Mouse (Mus musculus) adrenal gland, postnatal 14 days (tissue): ENCODE measurements around the gene Evpl. TPM values are rescaled to one million over a fixed set of nuclear protein-coding genes. Genes with fewer than 3 reads are reported as not detected.
A peak's percentile ranks its signal among the peaks of the same experiment; 100 is the strongest.
"Not testable (repeated sequence)": the region's sequence is repeated elsewhere in the genome, so short reads cannot be mapped to it uniquely, and the experiment has no call there.

ENCODE experiments used
- DNase-seq: peaks from one replicate; pipeline ENCODE4 v3.0.0; 2021; ENCODE audit warnings: mixed read lengths
- long read RNA-seq, 2 experiments: library from polyadenylated mRNA; stranded (forward); transcript quantifications; one replicate each; pipeline ENCODE4 v2.0.0; 2021
- total RNA-seq: library from RNA; stranded (reverse); gene quantifications from 2 replicates; pipeline ENCODE4 v1.2.3, GENCODE M21; 2021

The Evpl gene
- 1.3 and 1.7 TPM in 2 replicates for total RNA-seq
- long read RNA-seq, experiment 1, full-length matches to known transcripts: 1 of 3 reads
- long read RNA-seq, experiment 1, partial matches to known transcripts: 0 of 3 reads
- long read RNA-seq, experiment 1, other reads (novel, unspliced or antisense): 2 of 3 reads
- long read RNA-seq, experiment 2, full-length matches to known transcripts: 2 of 7 reads
- long read RNA-seq, experiment 2, partial matches to known transcripts: 3 of 7 reads
- long read RNA-seq, experiment 2, other reads (novel, unspliced or antisense): 2 of 7 reads

DNA sequence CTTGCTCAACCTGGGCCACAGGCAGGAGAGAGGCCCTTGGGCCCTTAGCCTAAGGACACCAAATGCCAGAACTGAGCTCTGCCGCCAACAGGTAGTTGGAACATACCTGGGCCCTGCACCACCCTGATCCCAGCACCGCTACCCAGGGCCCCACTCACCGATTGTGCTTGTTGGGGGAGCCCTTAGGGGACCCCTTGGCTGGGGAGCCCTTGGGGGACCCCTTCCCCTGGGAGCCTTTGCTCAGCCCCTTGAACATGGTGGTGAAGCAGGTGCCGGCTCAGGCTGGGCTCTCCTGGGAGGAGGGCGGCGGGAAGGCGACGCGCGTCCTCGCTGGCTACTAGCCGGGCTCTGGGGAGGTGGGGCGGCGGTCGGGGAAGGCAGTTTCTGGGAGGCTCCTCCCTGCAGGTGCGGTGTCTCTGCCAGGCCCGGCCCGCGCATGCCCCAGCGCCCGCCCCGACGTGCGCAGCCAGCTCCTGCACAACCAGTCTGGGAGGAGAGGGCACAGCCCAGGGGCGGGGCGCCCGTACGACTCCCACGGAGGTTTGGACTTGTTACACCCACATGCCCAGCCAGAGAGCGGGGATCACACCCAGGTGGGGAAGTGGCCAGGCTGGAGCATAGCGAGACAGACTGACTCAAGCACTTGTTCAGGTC lies at the start of gene Evpl:
Gene Evpl, minus strand, starts transcription at position 336 of the 654 bp plus-strand sequence.
- peak; percentile 74 for DNase-seq

DNA sequence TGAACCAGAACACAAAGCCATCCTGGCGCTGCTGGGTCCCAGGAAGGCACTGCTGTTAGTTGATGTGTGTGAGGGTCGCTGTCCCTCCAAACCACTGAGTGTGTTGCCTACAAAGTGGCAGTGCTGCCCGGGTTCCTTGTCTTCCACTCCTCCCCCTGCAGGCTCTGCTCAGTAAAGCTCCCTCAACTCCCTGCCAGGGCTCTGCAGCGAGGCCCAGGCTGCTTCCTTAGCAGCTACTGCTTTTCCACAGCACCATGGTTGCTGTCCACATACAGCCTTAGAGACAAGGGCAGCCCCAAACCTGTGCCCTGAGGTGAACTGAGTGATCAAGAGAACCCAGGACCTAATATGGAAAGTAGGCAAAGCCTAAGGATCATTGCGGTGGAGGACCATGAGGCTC lies 49.5 kb upstream of the Evpl start:
- DNase-seq: no peak

DNA sequence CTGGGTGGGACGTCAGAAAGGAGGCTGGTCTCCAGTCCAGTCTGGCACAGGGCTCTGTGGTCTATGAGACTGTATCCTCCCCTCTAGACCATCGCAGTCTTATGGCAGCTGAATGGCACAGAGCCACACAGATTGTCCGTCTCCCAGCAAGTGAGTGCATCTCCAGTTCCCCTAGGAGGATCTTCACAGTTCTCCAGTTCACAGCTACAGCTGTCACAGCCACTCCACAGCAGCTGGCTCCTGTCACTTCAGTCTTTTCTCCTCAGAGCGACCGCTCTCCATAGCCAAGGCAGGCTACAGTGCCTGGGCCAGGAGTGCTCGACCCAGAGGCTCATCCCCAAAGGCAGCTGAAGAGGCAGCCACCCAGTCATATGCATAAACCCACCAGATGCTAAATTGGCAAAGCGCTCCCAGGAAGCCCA lies 47.9 kb upstream of the Evpl start:
- DNase-seq: no peak

DNA sequence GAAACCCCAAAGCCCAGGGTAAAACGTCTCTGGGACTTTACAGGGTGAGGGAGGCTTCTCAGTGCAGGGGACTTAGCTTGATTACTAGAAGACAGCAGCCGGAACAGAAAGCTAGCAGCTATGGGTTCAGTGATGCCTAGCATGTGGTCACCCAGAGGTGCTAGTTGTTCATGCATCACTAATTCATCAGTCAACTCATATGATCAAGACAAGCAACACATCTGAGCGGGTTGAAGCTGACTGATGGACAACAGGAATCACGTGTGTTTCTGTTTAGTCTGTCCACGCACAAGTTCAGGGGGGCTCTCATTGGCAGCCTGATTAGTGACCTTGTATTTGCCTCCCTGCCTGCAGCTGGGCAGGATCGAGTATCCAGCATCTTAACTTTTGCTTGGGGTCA lies 46.1 kb upstream of the Evpl start:
- DNase-seq: no peak

DNA sequence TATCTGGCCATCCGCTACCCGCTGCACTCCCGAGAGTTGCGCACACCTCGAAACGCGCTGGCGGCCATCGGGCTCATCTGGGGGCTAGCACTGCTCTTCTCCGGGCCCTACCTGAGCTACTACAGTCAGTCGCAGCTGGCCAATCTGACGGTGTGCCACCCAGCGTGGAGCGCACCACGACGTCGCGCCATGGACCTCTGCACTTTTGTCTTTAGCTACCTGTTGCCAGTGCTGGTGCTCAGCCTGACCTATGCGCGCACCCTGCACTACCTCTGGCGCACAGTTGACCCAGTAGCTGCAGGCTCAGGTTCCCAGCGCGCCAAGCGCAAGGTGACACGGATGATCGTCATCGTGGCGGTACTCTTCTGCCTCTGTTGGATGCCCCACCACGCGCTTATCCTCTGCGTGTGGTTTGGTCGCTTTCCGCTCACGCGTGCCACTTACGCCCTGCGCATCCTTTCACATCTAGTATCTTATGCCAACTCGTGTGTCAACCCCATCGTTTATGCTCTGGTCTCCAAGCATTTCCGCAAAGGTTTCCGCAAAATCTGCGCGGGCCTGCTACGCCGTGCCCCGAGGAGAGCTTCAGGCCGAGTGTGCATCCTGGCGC lies 45.1 kb upstream of the Evpl start:
- DNase-seq: no peak

DNA sequence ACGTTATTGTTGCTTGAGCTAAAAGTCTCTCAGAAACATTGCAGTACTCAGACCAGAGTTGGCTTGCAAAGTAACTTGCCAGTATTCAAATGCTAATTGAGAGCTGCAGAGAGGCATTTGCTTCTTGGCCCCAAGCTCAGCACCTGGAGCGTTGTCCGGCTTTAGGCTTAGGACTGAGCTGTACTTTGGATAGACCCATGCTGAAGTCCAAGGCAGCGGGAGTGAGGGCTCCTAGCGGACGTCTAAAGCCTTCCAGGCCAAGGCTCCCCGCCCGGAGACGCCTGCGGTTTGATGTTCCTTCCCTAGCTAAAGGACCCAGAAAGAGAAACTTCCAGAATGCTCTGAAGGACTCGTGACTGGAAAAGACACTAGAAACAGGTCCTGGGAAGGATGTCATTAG lies 44.2 kb upstream of the Evpl start:
- no peak for DNase-seq

DNA sequence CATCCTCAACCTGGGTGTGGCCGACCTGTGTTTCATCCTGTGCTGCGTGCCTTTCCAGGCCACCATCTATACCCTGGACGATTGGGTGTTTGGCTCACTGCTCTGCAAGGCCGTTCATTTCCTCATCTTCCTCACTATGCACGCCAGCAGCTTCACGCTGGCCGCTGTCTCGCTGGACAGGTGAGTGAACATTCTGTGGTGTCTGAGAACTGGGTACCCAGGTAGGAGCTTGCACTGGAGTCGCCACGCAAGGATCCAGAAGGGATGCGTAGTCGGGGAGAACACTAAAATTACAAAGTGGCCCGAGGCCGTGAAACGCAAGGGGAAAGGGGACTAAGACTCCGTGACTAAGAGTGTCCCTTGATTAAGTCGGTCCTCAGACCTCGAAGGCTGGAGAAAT lies 43.8 kb upstream of the Evpl start:
- no peak for DNase-seq

DNA sequence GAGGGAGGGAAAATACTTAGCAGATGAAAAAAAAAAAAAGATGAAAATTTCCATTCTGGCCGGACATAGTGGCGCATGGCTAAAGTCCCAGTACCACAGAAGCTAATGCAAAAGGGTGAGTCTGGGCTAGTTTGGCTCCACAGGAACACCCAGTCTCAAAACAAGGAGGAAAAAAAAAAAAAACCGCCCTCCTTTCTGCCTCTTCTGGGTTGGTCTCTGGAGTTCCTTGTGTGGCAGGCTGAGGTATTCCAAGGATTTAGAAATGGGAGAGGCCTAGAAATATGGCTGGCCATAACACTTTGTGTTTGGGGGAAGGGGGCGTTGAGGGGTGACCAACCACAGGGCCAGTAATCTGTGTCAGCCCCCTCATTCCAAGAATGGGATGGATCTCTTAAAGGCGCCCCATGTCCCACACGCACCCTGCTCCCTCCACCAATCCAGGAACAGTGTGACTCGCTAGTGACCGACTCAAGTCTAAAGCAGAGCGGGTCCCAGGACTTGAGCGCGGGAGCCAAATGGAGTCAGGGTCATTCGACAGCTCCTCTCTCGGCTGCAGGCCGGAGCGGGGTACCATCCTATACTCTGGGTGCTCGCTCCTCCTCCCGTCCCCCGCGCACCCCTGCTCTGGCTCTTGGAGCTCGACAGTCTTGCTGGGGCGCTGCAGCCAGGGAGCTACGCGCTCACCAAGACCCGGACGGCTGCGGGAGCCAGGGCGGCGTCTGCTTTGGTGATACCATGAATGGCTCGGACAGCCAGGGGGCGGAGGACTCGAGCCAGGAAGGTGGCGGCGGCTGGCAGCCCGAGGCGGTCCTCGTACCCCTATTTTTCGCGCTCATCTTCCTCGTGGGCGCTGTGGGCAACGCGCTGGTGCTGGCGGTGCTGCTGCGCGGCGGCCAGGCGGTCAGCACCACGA lies 43.1 kb upstream of the Evpl start, which contains the start of gene Galr2:
Gene Galr2, plus strand, starts transcription at position 189 of the 913 bp plus-strand sequence.
- no peak for DNase-seq

DNA sequence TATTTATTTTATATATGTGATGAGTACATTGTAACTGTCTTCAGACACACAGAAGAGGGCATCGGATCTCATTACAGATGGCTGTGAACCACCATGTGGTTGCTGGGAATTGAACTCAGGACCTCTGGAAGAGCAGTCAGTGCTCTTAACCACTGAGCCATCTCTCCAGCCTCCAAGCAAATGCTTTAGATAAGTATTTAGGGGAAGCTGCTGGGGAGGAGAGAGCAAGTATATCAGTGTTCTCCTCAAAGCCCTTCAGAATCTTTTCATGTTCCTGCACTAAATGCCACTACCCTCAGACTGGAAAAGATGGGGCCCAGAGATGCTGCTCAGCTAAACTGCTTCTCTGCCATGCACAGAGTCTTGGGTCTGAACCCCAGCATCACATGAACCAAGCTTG lies 39.3 kb upstream of the Evpl start:
- not testable (repeated sequence) for DNase-seq

DNA sequence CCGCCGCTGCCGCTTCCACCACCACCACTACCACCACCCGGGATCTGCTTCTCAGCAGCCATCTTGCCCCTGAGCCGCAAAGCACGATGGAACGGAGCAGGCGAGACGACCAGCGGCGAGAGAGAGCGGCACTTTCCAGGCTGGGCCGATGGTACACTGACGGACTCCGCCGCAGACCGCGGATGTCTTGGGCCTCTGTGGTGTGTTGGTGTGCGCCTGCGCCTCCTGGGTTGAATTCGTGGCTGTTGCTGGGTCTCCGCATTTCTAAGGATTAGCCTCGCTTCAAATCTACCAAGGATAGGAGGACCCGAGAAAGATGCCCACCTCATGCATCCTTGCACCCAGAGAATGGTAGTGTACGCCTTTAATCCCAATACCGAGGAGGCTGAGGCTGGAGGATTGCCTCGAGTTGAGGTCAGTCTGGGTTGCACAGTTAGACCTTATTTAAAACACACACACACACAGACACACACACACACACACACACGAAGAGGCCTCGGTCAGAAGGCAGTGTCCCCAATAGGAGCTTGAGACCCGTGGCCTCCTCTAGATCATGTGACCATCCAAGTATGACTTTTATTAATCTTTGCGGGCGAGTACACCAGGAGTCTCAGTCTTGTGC lies 36.3 kb upstream of the Evpl start, which contains the start of gene Srp68:
Gene Srp68, minus strand, starts transcription at position 173 of the 622 bp plus-strand sequence.
- DNase-seq: peak; percentile 97

DNA sequence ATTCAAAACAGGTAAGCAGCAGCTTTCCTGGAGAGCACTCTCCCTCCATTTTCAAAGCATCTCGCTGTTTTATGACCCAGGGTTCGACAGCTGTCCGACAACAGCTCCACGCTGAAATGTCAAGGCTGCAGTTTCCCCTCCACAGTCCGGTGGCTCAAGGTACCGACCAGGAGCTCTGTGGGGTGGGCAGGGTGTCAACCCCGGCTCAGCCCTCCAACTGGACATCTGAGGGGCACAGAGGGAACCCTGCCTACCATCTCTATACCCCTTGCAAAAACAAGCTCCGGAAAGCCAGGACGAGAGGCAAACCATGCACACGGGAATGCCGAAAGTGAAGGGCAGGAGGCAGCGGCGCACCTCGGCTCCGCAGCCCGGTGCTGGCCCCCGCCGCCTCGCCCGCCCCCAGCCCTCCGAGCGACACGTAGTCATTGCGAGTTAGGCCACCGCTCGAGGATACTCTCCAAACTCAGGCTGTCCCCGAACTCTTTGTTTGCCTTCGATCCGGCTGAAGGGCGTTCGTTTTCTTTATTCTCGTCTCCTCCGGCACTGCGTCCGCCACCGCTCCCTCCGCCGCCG lies 35.7 kb upstream of the Evpl start:
- no peak for DNase-seq

DNA sequence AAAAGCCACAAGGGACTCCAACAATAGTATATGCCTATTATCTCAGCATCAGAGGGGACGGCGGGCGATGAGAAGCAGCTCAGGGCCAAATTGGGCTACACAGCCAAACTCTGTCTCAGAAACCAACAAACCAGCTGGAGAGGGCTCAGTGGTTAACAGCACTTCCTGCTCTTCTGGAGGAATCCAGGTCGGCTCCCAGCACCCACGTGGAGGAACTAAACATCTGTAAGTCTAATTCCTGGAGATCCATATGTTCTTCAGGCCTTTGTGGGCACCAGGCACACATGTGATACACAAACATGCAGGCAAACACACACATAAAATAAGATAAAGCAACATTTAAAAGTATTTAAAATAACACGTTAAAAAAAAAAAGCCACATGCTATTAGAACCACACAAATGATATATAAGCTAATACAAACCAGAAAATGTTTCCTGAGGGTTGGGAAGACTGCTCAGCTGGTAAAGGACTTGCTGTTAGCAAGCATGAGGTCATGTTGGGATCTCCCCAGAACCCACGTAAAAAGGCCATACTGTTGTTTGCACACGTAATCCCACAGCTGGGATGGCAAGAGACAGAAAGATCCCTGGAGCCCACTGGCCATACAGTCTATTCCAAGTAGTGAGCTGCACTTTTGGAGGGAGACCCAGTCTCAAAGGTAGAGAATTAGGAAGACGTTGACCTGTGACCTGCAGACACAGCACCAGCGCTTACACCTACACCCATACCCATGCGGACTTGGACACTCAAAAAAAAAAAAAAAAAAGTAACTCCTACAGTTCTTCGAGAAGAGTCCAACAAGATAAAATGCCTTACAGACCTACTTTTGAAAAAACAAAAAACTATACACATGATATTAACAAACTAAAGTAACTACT lies 35.0 kb upstream of the Evpl start:
- DNase-seq: no peak

DNA sequence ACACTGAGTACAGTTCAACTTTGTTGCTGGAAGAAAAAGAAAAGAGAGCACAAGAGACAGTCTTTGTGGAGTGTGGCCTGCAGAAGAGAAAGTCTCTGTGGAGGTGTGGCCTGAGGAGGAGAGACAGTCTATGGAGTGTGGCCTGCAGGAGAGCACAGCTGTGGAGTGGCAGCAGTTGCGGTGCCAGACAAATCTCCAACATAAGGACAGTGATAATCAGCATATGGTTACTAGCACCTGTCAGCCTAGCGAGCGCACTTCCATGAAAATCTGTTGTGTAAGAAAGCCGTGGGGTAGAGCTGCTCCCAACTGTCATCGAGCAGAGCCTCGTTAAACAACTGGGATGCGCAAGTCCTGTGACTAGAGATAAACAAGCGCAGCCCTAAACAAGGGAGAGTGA lies 31.7 kb upstream of the Evpl start:
- DNase-seq: no peak

DNA sequence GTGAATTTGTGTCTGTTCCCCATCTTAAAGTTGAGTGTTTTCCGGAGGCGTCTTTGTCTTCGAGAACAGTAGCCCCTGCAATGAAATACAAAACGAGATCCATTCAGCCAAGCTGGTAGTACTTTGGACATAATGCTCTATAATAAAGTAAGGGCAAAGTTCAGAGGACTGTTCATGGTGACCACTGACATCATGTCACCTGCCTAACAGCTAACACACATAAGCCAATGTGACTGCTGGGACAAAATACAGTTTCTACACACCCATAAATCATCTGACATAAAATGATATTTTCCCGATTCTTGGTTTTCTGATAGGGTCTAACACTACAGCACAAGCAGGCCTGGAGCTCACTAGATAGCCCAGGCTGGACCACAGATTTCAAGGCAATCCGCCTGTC lies 30.4 kb upstream of the Evpl start:
- DNase-seq: no peak

DNA sequence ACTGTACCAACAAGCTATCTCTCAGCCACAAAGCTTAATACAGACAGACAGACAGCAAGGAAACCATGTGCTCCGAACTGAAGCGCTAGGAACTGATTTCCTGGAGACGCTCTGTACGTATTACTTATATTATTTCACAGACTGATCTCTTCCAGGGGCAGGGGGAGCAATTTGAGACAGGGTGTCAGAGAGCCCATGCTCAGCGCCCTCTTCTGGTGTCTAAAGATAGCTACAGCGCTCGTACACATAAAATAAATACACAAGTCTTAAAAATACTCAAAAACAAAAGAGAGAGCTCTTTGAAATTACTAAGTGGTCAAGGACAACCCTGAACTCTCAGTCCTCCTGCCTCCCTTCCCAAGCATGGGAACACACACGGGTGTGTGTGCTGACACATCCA lies 29.8 kb upstream of the Evpl start:
- no peak for DNase-seq

DNA sequence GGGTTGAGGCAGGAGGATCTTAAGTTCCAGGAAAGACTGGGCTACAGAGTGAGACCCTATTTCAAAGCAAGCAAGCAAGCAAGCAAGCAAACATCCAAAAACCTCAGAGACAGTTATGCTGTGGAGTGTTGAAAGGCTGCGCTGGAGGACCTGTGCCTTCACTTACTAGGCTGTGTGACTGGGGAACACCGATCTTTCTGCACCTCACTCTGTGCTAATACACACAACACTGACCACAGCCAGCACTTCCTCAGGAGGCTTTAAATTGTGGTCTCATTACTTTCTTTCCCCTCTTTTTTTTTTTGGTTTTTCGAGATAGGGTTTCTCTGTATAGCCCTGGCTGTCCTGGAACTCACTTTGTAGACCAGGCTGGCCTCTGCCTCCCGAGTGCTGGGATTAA lies 28.0 kb upstream of the Evpl start:
- DNase-seq: no peak

DNA sequence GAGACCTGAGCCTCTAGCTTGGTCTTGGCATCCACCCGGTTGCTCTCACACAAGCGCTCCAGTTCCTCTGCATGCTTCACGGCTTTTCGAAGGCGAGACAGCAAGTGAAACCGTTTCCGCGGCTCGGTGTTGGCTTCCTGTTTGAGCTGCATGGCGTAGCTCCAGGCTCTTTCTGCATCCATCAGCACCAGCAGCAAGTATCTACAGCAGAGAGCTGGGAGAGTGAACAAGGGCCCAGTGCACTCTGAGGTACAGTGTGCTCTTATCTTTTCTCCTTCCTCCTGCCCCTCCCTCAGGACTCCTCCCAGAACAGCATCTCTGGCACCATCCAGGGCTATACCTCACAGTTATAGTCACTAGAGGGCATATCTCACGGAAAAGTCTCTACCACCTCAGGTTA lies 27.5 kb upstream of the Evpl start:
- DNase-seq: no peak

DNA sequence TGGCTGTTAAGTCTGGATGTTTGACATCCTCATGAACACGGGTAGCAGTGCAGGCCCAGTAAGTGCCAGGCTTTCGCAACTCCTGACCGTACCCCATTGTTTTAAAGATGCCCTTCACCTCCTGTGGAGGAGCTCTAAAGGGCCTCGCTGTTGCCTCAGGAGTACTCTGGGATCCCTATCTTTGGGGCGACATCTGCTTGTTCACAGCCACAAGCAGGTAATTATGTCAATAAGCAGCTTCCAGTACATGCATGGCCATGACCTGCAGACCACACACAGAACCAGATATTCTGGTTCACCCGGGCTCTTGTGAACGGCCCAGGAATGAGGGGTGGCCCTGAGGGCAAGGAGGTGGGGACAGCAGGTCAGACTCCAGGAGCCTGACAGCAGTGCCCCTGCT lies 22.4 kb upstream of the Evpl start:
- no peak for DNase-seq

DNA sequence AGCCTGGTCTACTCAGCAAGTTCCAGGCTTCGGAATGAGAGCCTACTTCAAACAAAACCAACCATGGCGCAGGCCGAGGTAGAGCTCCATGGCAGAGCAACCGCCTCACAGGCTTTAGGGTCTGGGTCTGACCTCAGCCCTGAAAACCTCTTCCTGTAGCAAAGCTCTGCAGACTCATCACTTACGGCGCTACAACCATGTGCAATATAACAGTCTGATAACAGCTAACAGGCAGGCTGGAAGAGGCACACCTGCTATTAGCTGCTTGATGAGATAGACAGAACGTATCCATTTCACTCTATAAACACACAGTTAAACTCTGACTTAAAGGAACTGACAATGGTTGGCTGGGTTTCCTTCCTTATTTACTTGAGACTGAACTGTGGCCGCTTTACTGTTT lies 21.6 kb upstream of the Evpl start:
- DNase-seq: no peak

DNA sequence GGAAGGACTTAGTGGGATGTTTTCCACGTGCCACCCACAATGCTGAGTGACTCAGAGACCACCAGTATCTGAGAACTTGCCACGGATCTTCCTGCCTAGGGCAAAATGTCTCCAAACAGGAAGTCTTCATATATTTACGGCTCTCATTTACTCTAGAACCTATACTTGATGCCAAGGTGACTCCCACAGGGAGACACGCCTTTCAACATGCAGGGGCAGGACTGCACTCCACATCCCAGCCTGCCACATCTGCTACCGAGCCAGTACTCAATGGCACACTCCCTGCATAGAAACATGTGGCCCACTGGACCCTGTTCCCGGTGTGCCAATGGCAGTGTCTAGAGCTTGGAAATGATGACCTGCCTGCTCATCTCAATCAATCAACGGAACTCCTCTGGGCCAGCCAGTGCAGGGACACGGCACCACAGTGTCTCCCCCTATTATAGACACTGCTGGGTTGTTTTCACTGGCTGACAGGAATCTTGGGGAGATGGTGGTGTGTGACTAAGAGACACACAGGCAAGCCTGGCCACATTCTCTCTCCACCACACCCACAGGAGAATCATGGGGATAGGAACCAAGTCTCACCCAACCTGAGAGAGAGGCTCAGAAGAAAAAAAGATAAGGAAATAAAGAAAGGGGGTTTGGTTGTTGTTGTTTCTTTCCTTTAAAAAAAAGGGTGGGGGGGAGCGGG lies 18.3 kb upstream of the Evpl start:
- DNase-seq: no peak
